Mouse (Mus musculus) cerebellum, adult 2 months (tissue): ENCODE results near the gene Lrp3. TPM values are rescaled to one million over a fixed set of nuclear protein-coding genes. Genes with fewer than 3 reads are reported as not detected.

ENCODE experiments used
- DNase-seq, 2 experiments: peaks; one replicate each; pipeline ENCODE4 v3.0.0; 2021
- H3K27ac ChIP-seq: fragments of 200-500 bp; 2 replicates; pipeline ENCODE4 v1.5.1; 2012; ENCODE audit warnings: low read length, control low read depth, inconsistent platforms; ENCODE audit not compliant: insufficient read depth
- H3K27me3 ChIP-seq: fragments of 200-500 bp; 2 replicates; pipeline ENCODE4 v1.6.1; 2012; ENCODE audit warnings: inconsistent platforms, mild to moderate bottlenecking, low read length, moderate library complexity; ENCODE audit not compliant: control insufficient read depth, insufficient read depth
- H3K4me1 ChIP-seq: fragments of 200-500 bp; 2 replicates; pipeline ENCODE4 v1.6.1; 2011; ENCODE audit warnings: low read length; ENCODE audit not compliant: control insufficient read depth, insufficient read depth
- H3K4me3 ChIP-seq: fragments of 200-500 bp; replicated peaks from 2 replicates; pipeline ENCODE3; 2011; ENCODE audit warnings: mild to moderate bottlenecking, low read depth, low read length, control low read depth; ENCODE audit not compliant: insufficient read depth
- CTCF ChIP-seq: fragments of 200-500 bp; IDR thresholded peaks from 2 replicates; pipeline ENCODE4 v1.5.1; 2011; ENCODE audit warnings: low read depth, mild to moderate bottlenecking, control low read depth, low read length, moderate library complexity, borderline replicate concordance; ENCODE audit not compliant: insufficient read depth
- POLR2A ChIP-seq: fragments of 200-500 bp; IDR thresholded peaks from 2 replicates; pipeline ENCODE4 v1.6.1; 2011; ENCODE audit warnings: low read length, control low read depth, borderline replicate concordance; ENCODE audit not compliant: insufficient read depth
- WGBS: fragments of 180-500 bp; shearing (Covaris S2); methylation state at CpG from one replicate; pipeline ENCODE4 v1.1.7; 2018; 5-methylcytosine and 5-hydroxymethylcytosine counted together
- polyA plus RNA-seq: library from polyadenylated mRNA; depleted of rRNA; stranded (reverse); fragments of >200 nt; gene quantifications from 2 replicates; pipeline ENCODE4 v1.2.3, GENCODE M21; 2012

Lrp3 gene
- polyA plus RNA-seq, 1 experiment: 62.9 TPM

GRCm38 (mm10) chr7:35211791-35212190, 3.5 kb downstream of the Lrp3 start:
- TF ChIP-seq POLR2A (no peak), CTCF (no peak)
- H3K27ac ChIP-seq: no peak overlapping the region
- H3K4me3 ChIP-seq: no peak overlapping the region
- no peaks in the 10 kb centered on the region for H3K27me3 ChIP-seq
- WGBS: 41% methylated on average over 4 of the region's 4 CpGs
- H3K4me1 ChIP-seq: peaks cover 10% of the 10 kb centered on the region
- peak; percentile 61 to 74 for DNase-seq

GRCm38 (mm10) chr7:35199755-35200154, 15.5 kb downstream of the Lrp3 start:
- Histone ChIP-seq H3K27ac (no peak overlapping the region), H3K4me1 (no peaks in the 10 kb centered on the region; the same call in 1 of the 2 replicates), H3K4me3 (no peak overlapping the region), H3K27me3 (no peaks in the 10 kb centered on the region)
- no peak for DNase-seq
- TF ChIP-seq CTCF (no peak), POLR2A (no peak)

GRCm38 (mm10) chr7:35198981-35199754, 16.1 kb downstream of the Lrp3 start:
- DNase-seq: no peak
- Histone ChIP-seq H3K4me1 (no peaks in the 10 kb centered on the region; the same call in 1 of the 2 replicates), H3K27ac (no peak overlapping the region), H3K27me3 (no peaks in the 10 kb centered on the region), H3K4me3 (no peak overlapping the region)
- 86% methylated on average over 12 of the region's 12 CpGs for WGBS
- TF ChIP-seq CTCF (no peak), POLR2A (no peak)

GRCm38 (mm10) chr7:35197022-35197421, 18.3 kb downstream of the Lrp3 start:
- Histone ChIP-seq H3K4me1 (peaks cover 3% of the 10 kb centered on the region; the same call in 1 of the 2 replicates), H3K27me3 (no peaks in the 10 kb centered on the region), H3K4me3 (no peak overlapping the region), H3K27ac (no peak overlapping the region)
- WGBS: 61% methylated on average over 2 of the region's 2 CpGs
- no peak for DNase-seq
- no peak for TF ChIP-seq CTCF
- no peak for TF ChIP-seq POLR2A

- H3K4me3 ChIP-seq: no peak overlapping the region
- TF ChIP-seq CTCF (no peak), POLR2A (no peak)
- DNase-seq: no peak
- no peak overlapping the region for H3K27ac ChIP-seq
- 0 out of 2 replicates have a peak, but pooled peaks cover 3% of the 10 kb centered on the region for H3K4me1 ChIP-seq
- 13% methylated on average over 2 of the region's 2 CpGs for WGBS
- no peaks in the 10 kb centered on the region for H3K27me3 ChIP-seq
These were observed 24.0 kb downstream of the Lrp3 start for GRCm38 (mm10) chr7:35191276-35191675.

GRCm38 (mm10) chr7:35189699-35190098, 25.6 kb downstream of the Lrp3 start:
- no peak for DNase-seq
- Histone ChIP-seq H3K4me3 (no peak overlapping the region), H3K27ac (no peak overlapping the region), H3K27me3 (no peaks in the 10 kb centered on the region; the same call in 1 of the 2 replicates), H3K4me1 (0 out of 2 replicates have a peak, but pooled peaks cover 3% of the 10 kb centered on the region)
- WGBS: 66% methylated on average over 5 of the region's 5 CpGs
- TF ChIP-seq CTCF (no peak), POLR2A (no peak)

GRCm38 (mm10) chr7:35185889-35186569, 29.3 kb downstream of the Lrp3 start, which contains the start of gene Slc7a10:
Slc7a10 (plus strand) TSS chr7:35186385.
- no peak for TF ChIP-seq POLR2A
- DNase-seq: no peak
- H3K27me3 ChIP-seq: no peaks in the 10 kb centered on the region; the same call in 1 of the 2 replicates
- H3K27ac ChIP-seq: no peak within 1 kb of the TSS
- H3K4me3 ChIP-seq: peak within 1 kb of the TSS; percentile 12
- no peaks in the 10 kb centered on the region for H3K4me1 ChIP-seq
- 2% methylated on average over 43 of the region's 43 CpGs for WGBS
